Mouse (Mus musculus) CH12.LX (cell line): ENCODE data around the gene Adss. TPM values are rescaled to one million over a fixed set of nuclear protein-coding genes. Genes with fewer than 3 reads are reported as not detected.

Source experiments
- DNase-seq: peaks from one replicate; pipeline ENCODE4 v3.0.0-alpha.2; 2013; ENCODE audit errors: extremely low read depth
- H3K27ac ChIP-seq: 2 replicates; pipeline ENCODE4 v1.5.1; 2012; ENCODE audit warnings: low read depth, mild to moderate bottlenecking, control low read depth, moderate library complexity; ENCODE audit not compliant: insufficient read depth
- H3K27me3 ChIP-seq: replicated peaks from 2 replicates; pipeline ENCODE3; 2012; ENCODE audit warnings: inconsistent platforms
- H3K36me3 ChIP-seq, 2 experiments: replicated peaks in 1 of 2; 2 replicates each; pipeline versions ENCODE3 to v1.6.1; 2012; ENCODE audit warnings: inconsistent platforms in 1 of 2, low read length in 1 of 2, mild to moderate bottlenecking in 1 of 2, mixed read lengths in 1 of 2, moderate library complexity in 1 of 2; ENCODE audit not compliant: control insufficient read depth in 1 of 2, insufficient read depth in 1 of 2
- H3K4me1 ChIP-seq, 2 experiments: 2 replicates each; pipeline ENCODE4 v1.6.1; 2012; ENCODE audit warnings: inconsistent platforms in 1 of 2, moderate library complexity in 1 of 2; ENCODE audit not compliant: insufficient read depth in 2 of 2, control insufficient read depth in 1 of 2
- H3K4me2 ChIP-seq: 2 replicates; pipeline ENCODE4 v1.6.1; 2012; ENCODE audit warnings: low read depth, mild to moderate bottlenecking, control low read depth; ENCODE audit not compliant: poor library complexity, insufficient read depth, severe bottlenecking
- H3K4me3 ChIP-seq, 3 experiments: fragments of 150-350 bp in 1 of 3; sonication (generic) in 1 of 3; replicated peaks in 1 of 3; 2 replicates each; pipeline versions ENCODE3 to v1.5.1; 2011 to 2012; ENCODE audit warnings: low read depth in 2 of 3, low read length in 2 of 3, mild to moderate bottlenecking in 2 of 3, moderate library complexity in 2 of 3, control low read depth in 1 of 3, improper control_type of control experiment in 1 of 3, inconsistent platforms in 1 of 3, mixed read lengths in 1 of 3; ENCODE audit not compliant: poor library complexity in 1 of 3
- H3K79me2 ChIP-seq: replicated peaks from 2 replicates; pipeline ENCODE4 v1.6.1; 2012; ENCODE audit warnings: mild to moderate bottlenecking, moderate library complexity; ENCODE audit not compliant: control insufficient read depth, poor library complexity, insufficient read depth, severe bottlenecking; ENCODE audit errors: extremely low read depth
- H3K9ac ChIP-seq: 2 replicates; pipeline ENCODE4 v1.6.1; 2012; ENCODE audit warnings: low read depth, mild to moderate bottlenecking, control low read depth, moderate library complexity; ENCODE audit not compliant: insufficient read depth
- H3K9me3 ChIP-seq: replicated peaks from 2 replicates; pipeline ENCODE3; 2012; ENCODE audit warnings: low read length, inconsistent platforms, mixed read lengths
- E2F4 ChIP-seq: IDR thresholded peaks from 2 replicates; pipeline ENCODE4 v1.6.1; 2011; ENCODE audit warnings: low read depth, low read length, improper control_type of control experiment; ENCODE audit not compliant: insufficient replicate concordance
- EP300 ChIP-seq: IDR thresholded peaks from 2 replicates; pipeline ENCODE4 v1.6.1; 2011; ENCODE audit warnings: low read length, improper control_type of control experiment
- ETS1 ChIP-seq: conservative IDR thresholded peaks from 2 replicates; pipeline ENCODE4 v1.6.1; 2012; ENCODE audit warnings: low read depth, mild to moderate bottlenecking, inconsistent platforms, low read length, improper control_type of control experiment, moderate library complexity
- GABPA ChIP-seq: IDR thresholded peaks from 2 replicates; pipeline ENCODE4 v1.6.1; 2012; ENCODE audit warnings: low read depth, low read length, improper control_type of control experiment, inconsistent platforms; ENCODE audit not compliant: insufficient replicate concordance
- IRF4 ChIP-seq: IDR thresholded peaks from 2 replicates; pipeline ENCODE4 v1.6.1; 2014; ENCODE audit warnings: low read depth, mild to moderate bottlenecking, inconsistent platforms, low read length, improper control_type of control experiment
- KAT2A ChIP-seq: IDR thresholded peaks from 2 replicates; pipeline ENCODE4 v1.6.1; 2012; ENCODE audit warnings: low read length, improper control_type of control experiment, inconsistent platforms; ENCODE audit not compliant: insufficient replicate concordance
- MAZ ChIP-seq: IDR thresholded peaks from 2 replicates; pipeline ENCODE4 v1.6.1; 2012; ENCODE audit warnings: low read depth, mild to moderate bottlenecking, inconsistent platforms, low read length, improper control_type of control experiment, moderate library complexity
- MEF2A ChIP-seq: IDR thresholded peaks from 2 replicates; pipeline ENCODE4 v1.6.1; 2014; ENCODE audit warnings: low read depth, mild to moderate bottlenecking, inconsistent platforms, low read length, improper control_type of control experiment, borderline replicate concordance
- NELFE ChIP-seq: IDR thresholded peaks from 2 replicates; pipeline ENCODE4 v1.6.1; 2011; ENCODE audit warnings: low read depth, low read length, improper control_type of control experiment
- NRF1 ChIP-seq: IDR thresholded peaks from 2 replicates; pipeline ENCODE4 v1.6.1; 2014; ENCODE audit warnings: low read depth, mild to moderate bottlenecking, inconsistent platforms, low read length, improper control_type of control experiment, moderate library complexity
- SMC3 ChIP-seq: IDR thresholded peaks from 2 replicates; pipeline ENCODE4 v1.6.1; 2011; ENCODE audit warnings: low read depth, low read length, improper control_type of control experiment
- USF1 ChIP-seq: IDR thresholded peaks from 2 replicates; pipeline ENCODE4 v1.6.1; 2014; ENCODE audit warnings: low read depth, mild to moderate bottlenecking, inconsistent platforms, low read length, improper control_type of control experiment
- ZNF384 ChIP-seq: IDR thresholded peaks from 2 replicates; pipeline ENCODE4 v1.6.1; 2012; ENCODE audit warnings: low read depth, low read length, improper control_type of control experiment, inconsistent platforms
- dilution Hi-C: fragments of 300-500 bp; cut with MboI; formaldehyde crosslinking; loops from 2 replicates; pipeline ENCODE4 v1.14.3; 2020; ENCODE audit warnings: low sequenced_read_pairs; ENCODE audit not compliant: extremely low pct_unique_long_range_greater_than_20kb, extremely low pct_ligation_motif_present
- in situ Hi-C: fragments of 300-500 bp; cut with MboI; formaldehyde crosslinking; loops from 3 replicates; pipeline ENCODE4 v1.14.3; 2019; ENCODE audit warnings: low sequenced_read_pairs, low pct_ligation_motif_present, low pct_unique_long_range_greater_than_20kb, mixed read lengths
- polyA plus RNA-seq: library from polyadenylated mRNA; unstranded; fragments of >175 nt; gene quantifications from 2 replicates; pipeline ENCODE4 v1.2.1, GENCODE M21; 2012; ENCODE audit warnings: low read depth; ENCODE audit not compliant: insufficient read length
- total RNA-seq, 2 experiments: library from RNA; depleted of rRNA; stranded (reverse); fragments of 300-350 nt in 1 of 2; fragments of >200 nt in 1 of 2; gene quantifications; 2 replicates each; pipeline ENCODE4 v1.2.3; 2012 to 2014

The Adss gene
- total and polyA plus RNA-seq, 3 experiments: 45.2 to 105 (median 95.5) TPM

GRCm38 (mm10) chr1:177757249-177757648 is 39.1 kb downstream of the Adss start:
- H3K9ac ChIP-seq: no peak overlapping the region
- H3K27me3 ChIP-seq: no peaks in the 10 kb centered on the region
- no peak for DNase-seq
- H3K4me2 ChIP-seq: no peak overlapping the region
- no peaks in the 10 kb centered on the region for H3K4me1 ChIP-seq
- H3K9me3 ChIP-seq: no peaks in the 10 kb centered on the region
- peaks cover 0 to 9% of the 10 kb centered on the region in 2 experiments for H3K36me3 ChIP-seq
- H3K27ac ChIP-seq: no peak overlapping the region
- no peaks in the 10 kb centered on the region for H3K79me2 ChIP-seq
- in situ Hi-C loops: no loop called here
- no peak for TF ChIP-seq ZNF384
- TF ChIP-seq GABPA: no peak
- TF ChIP-seq ETS1: no peak
- TF ChIP-seq MAZ: no peak
- no peak for TF ChIP-seq NRF1
- TF ChIP-seq, all 38 proteins: peak for 0
- dilution Hi-C loops: no loop called here
- H3K4me3 ChIP-seq: no peak overlapping the region

DNA sequence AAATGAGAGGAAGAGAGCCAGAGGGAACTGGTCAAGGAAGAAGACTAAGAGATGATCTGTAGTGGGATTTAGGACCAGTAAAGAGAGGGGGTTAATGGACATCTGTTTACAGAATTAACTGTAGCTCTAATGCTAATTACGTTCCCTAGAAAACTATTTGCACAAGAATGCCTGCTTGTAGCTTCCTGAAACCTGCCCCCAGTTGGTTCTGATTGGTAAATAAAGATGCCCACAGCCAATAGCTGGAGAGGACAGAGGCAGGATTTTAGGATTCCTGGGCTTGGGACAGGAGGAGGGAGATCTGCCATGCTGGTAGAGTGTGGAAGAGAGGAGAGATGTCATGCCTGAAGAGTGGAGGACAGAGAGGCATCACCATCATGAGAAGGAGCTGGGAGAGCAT is 42.8 kb downstream of the Adss start:
- Histone ChIP-seq H3K27me3 (no peaks in the 10 kb centered on the region), H3K9ac (no peak overlapping the region), H3K79me2 (no peaks in the 10 kb centered on the region), H3K4me1 (no peaks in the 10 kb centered on the region), H3K36me3 (peaks cover 0 to 3% of the 10 kb centered on the region in 2 experiments), H3K4me2 (no peak overlapping the region), H3K9me3 (peaks cover 17% of the 10 kb centered on the region), H3K27ac (no peak overlapping the region), H3K4me3 (no peak overlapping the region)
- in situ Hi-C loops (no loop called here), dilution Hi-C loops (no loop called here)
- TF ChIP-seq USF1 (no peak), ZNF384 (no peak), IRF4 (no peak), EP300 (no peak), MEF2A (no peak), E2F4 (no peak), KAT2A (no peak), NELFE (no peak), SMC3 (no peak), ETS1 (no peak)
- DNase-seq: no peak
